Mouse (Mus musculus) embryo, embryonic 9.5 days (tissue): ENCODE results near the gene Tex50.

Source experiments
- DNase-seq: peaks from one replicate; pipeline ENCODE4 v3.0.0-alpha.2; 2017; ENCODE audit errors: extremely low spot score

Tex50 gene

GRCm38 (mm10) chr1:161122661-161123418 lies 36.3 kb downstream of the Tex50 start:
- DNase-seq: no peak

- DNase-seq: no peak
These were observed 44.5 kb downstream of the Tex50 start for GRCm38 (mm10) chr1:161114591-161114990.

- DNase-seq: no peak
These were observed 49.9 kb downstream of the Tex50 start for GRCm38 (mm10) chr1:161109216-161109615.
